Mouse (Mus musculus): ENCODE measurements around the gene Ifi27l2a. TPM values are rescaled to one million over a fixed set of nuclear protein-coding genes. Genes with fewer than 3 reads are reported as not detected.

Gene Ifi27l2a
- polyA plus RNA-seq, 1 experiment, result 0.53 TPM

DNA sequence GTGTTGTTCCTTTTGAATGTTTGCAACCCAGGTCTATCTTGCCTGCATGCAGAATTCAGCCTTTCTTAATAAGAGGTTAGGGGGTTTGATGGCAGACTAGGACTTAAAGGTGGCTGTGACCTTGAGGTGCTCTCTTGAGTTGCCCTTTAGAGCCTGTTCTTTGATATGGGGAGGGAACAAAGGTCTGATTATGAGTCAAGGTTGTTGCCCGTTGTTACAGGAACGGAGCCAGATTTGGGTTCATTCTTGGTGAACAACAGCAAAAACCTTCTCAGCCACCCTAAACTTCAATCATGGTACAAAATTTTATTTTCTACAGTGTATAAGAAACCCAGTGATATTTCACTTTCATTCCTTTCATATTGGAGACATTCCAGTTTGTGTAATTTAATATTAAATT, 10.1 kb downstream of the Ifi27l2a start:
- Histone ChIP-seq H3K79me2 (ENCODE audit: control insufficient read depth, insufficient read depth) (no peaks in the 10 kb centered on the region), H3ac (ENCODE audit: control insufficient read depth, insufficient read length, low read depth) (no peak overlapping the region), H3K27me3 (ENCODE audit: control insufficient read depth, insufficient read depth, insufficient read length) (no peaks in the 10 kb centered on the region), H3K4me3 (ENCODE audit: insufficient read depth, poor library complexity, severe bottlenecking) (no peak overlapping the region), H3K36me3 (ENCODE audit: control insufficient read depth, insufficient read depth) (no peaks in the 10 kb centered on the region), H3K79me3 (ENCODE audit: low read depth) (no peaks in the 10 kb centered on the region)
- TF ChIP-seq CTCF (IDR thresholded peaks at IDR 0.05; ENCODE audit: control insufficient read depth, insufficient read depth, insufficient read length) (no peak), USF1 (IDR thresholded peaks at IDR 0.05; ENCODE audit: low read depth) (no peak), MAX (IDR thresholded peaks at IDR 0.05) (no peak), FOSL1 (IDR thresholded peaks at IDR 0.05; ENCODE audit: insufficient read depth, low read length, poor library complexity, severe bottlenecking) (no peak), MYOD1 (IDR thresholded peaks at IDR 0.05; ENCODE audit: control insufficient read depth, insufficient read length, low read depth) (no peak), CEBPB (IDR thresholded peaks at IDR 0.05; ENCODE audit: low read depth) (no peak), MYOG (IDR thresholded peaks at IDR 0.05; ENCODE audit: control insufficient read depth, extremely low read depth, insufficient read length) (no peak)

- H3K79me3 ChIP-seq (ENCODE audit: low read depth), result peaks cover 38% of the 10 kb centered on the region
- peaks cover 27% of the 10 kb centered on the region for H3K36me3 ChIP-seq (ENCODE audit: control insufficient read depth, insufficient read depth)
- H3K4me3 ChIP-seq (ENCODE audit: insufficient read depth, poor library complexity, severe bottlenecking), result no peak overlapping the region
- peaks cover 40% of the 10 kb centered on the region for H3K79me2 ChIP-seq (ENCODE audit: control insufficient read depth, insufficient read depth)
- TF ChIP-seq MAX (IDR thresholded peaks at IDR 0.05), result no peak
- TF ChIP-seq FOSL1 (IDR thresholded peaks at IDR 0.05; ENCODE audit: insufficient read depth, low read length, poor library complexity, severe bottlenecking), result no peak
- TF ChIP-seq CTCF (IDR thresholded peaks at IDR 0.05; ENCODE audit: control insufficient read depth, insufficient read depth, insufficient read length), result no peak
- no peak for TF ChIP-seq CEBPB (IDR thresholded peaks at IDR 0.05; ENCODE audit: low read depth)
- TF ChIP-seq MYOD1 (IDR thresholded peaks at IDR 0.05; ENCODE audit: control insufficient read depth, insufficient read length, low read depth), result no peak
- TF ChIP-seq USF1 (IDR thresholded peaks at IDR 0.05; ENCODE audit: low read depth), result no peak
- no peak for TF ChIP-seq MYOG (IDR thresholded peaks at IDR 0.05; ENCODE audit: control insufficient read depth, extremely low read depth, insufficient read length)
- no peak overlapping the region for H3ac ChIP-seq (ENCODE audit: control insufficient read depth, insufficient read length, low read depth)
- no peaks in the 10 kb centered on the region for H3K27me3 ChIP-seq (ENCODE audit: control insufficient read depth, insufficient read depth, insufficient read length)
Measured at GRCm38 (mm10) chr12:103426710-103427109, 16.8 kb downstream of the Ifi27l2a start.

DNA sequence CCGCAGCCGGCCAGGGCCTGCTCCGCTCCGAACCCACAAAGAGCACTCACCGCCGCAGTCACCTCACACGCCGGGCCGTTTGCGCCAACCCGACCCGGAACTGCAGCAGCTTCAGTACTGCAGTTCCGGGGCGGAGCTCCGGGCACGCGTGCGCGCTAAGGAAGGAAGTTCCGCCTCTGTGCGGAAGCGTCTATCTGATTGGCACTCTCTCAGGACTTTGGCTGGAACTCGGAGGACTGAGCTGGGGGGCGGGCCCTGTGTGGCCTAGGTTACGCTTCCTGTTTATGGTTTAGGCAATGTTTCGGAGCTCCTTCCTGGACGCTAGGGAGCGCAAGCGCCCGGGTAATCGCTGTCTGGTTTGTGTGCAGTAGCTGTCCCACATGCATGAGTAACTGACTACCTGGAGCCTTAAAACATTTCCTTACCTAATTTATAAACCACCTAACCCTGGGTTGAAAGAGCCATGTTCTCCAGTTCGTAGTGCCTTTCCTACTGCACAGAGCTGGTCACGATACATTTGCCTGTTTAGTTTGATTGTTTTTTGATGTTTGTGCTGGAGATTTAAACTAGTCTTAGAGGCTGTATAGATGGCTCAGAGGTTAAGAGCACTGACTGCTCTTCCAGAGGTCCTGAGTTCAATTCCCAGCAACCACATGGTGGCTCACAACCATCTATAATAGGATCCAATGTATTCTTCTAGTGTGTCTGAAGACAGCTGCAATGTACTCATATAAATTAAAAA, 17.6 kb downstream of the Ifi27l2a start, which contains the start of gene Ddx24:
Gene Ddx24, minus strand, starts transcription at position 102 of the 742 bp plus-strand sequence.
- peak within 1 kb of the TSS; percentile 86 for H3ac ChIP-seq (ENCODE audit: control insufficient read depth, insufficient read length, low read depth)
- peaks cover 46% of the 10 kb centered on the region for H3K79me3 ChIP-seq (ENCODE audit: low read depth)
- TF ChIP-seq CTCF (IDR thresholded peaks at IDR 0.05; ENCODE audit: control insufficient read depth, insufficient read depth, insufficient read length) (peak; percentile 67), MYOG (IDR thresholded peaks at IDR 0.05; ENCODE audit: control insufficient read depth, extremely low read depth, insufficient read length) (no peak), CEBPB (IDR thresholded peaks at IDR 0.05; ENCODE audit: low read depth) (peak; percentile 19), MAX (IDR thresholded peaks at IDR 0.05) (peak; percentile 58)

DNA sequence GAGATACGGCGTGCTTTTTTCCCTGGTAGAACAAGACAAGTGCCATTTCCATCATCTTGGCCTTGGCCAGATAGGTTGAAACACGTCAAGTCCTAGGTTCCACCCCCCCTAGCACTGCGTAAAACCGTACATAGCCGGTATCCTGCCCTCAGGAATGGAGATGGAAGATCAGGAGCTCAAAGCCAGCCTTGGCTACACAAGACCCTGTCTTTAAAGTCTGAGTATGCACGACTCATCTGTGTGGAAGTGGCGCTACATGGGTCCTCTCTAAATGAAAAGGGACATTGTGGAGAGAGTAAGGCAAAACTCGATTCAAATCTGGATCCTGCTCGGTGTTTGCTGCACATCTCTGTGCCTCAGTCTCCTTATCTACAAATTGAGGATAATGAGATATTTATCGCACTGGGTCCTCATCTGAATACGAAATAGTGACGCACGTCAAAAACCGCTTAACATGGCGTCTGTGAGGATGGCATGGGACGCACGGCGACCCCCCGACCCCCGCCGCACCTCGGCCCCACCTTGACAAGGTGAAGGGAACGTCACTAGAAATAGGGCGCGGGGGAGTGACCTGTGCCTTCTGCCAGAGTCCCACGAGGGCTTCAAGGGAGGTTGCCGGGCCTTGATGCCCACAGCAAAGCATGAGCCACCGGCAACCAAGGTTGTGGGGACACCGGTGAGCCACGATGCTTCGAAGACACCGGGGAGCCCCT, 18.3 kb downstream of the Ifi27l2a start:
- Histone ChIP-seq H3K27me3 (ENCODE audit: control insufficient read depth, insufficient read depth, insufficient read length) (no peaks in the 10 kb centered on the region), H3K4me3 (ENCODE audit: insufficient read depth, poor library complexity, severe bottlenecking) (peak overlapping the region; percentile 98), H3K36me3 (ENCODE audit: control insufficient read depth, insufficient read depth) (peaks cover 34% of the 10 kb centered on the region), H3ac (ENCODE audit: control insufficient read depth, insufficient read length, low read depth) (peak overlapping the region; percentile 86), H3K79me3 (ENCODE audit: low read depth) (peaks cover 53% of the 10 kb centered on the region), H3K79me2 (ENCODE audit: control insufficient read depth, insufficient read depth) (peaks cover 56% of the 10 kb centered on the region)
- TF ChIP-seq FOSL1 (IDR thresholded peaks at IDR 0.05; ENCODE audit: insufficient read depth, low read length, poor library complexity, severe bottlenecking), result no peak
- no peak for TF ChIP-seq CTCF (IDR thresholded peaks at IDR 0.05; ENCODE audit: control insufficient read depth, insufficient read depth, insufficient read length)
- no peak for TF ChIP-seq MAX (IDR thresholded peaks at IDR 0.05)
- TF ChIP-seq USF1 (IDR thresholded peaks at IDR 0.05; ENCODE audit: low read depth), result no peak
- no peak for TF ChIP-seq MYOG (IDR thresholded peaks at IDR 0.05; ENCODE audit: control insufficient read depth, extremely low read depth, insufficient read length)
- TF ChIP-seq MYOD1 (IDR thresholded peaks at IDR 0.05; ENCODE audit: control insufficient read depth, insufficient read length, low read depth), result no peak
- TF ChIP-seq CEBPB (IDR thresholded peaks at IDR 0.05; ENCODE audit: low read depth), result no peak

More for the DNA sequence above, 17.6 kb downstream of the Ifi27l2a start, which contains the start of gene Ddx24:
- H3K4me3 ChIP-seq (ENCODE audit: insufficient read depth, poor library complexity, severe bottlenecking), result peak within 1 kb of the TSS; percentile 98
- H3K79me2 ChIP-seq (ENCODE audit: control insufficient read depth, insufficient read depth), result peaks cover 48% of the 10 kb centered on the region
- H3K36me3 ChIP-seq (ENCODE audit: control insufficient read depth, insufficient read depth), result peaks cover 34% of the 10 kb centered on the region
- no peaks in the 10 kb centered on the region for H3K27me3 ChIP-seq (ENCODE audit: control insufficient read depth, insufficient read depth, insufficient read length)

DNA sequence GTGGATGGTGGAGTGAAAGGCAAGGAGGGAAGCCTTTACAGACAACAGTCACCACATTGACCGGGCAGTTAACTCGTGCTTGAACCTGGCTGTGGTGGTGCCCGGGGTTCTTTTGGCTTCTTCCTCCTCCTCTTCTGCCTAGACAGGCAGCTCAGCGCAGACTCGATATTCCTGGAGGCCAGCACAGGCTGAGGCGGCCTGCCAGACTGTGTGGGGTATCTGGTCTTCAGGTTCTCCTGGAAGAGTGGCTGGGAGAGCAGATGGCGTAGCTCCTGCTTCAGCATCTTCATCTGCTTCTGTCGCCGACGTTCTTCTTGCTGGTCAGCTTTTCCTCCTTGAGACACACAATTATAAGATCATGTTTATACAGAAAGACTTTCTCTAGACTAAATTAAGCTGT, 35.3 kb downstream of the Ifi27l2a start:
- Histone ChIP-seq H3K27me3 (ENCODE audit: control insufficient read depth, insufficient read depth, insufficient read length) (no peaks in the 10 kb centered on the region), H3K79me2 (ENCODE audit: control insufficient read depth, insufficient read depth) (no peaks in the 10 kb centered on the region), H3K4me3 (ENCODE audit: insufficient read depth, poor library complexity, severe bottlenecking) (no peak overlapping the region), H3K79me3 (ENCODE audit: low read depth) (no peaks in the 10 kb centered on the region), H3K36me3 (ENCODE audit: control insufficient read depth, insufficient read depth) (peaks cover 76% of the 10 kb centered on the region), H3ac (ENCODE audit: control insufficient read depth, insufficient read length, low read depth) (no peak overlapping the region)
- TF ChIP-seq MYOG (IDR thresholded peaks at IDR 0.05; ENCODE audit: control insufficient read depth, extremely low read depth, insufficient read length), result no peak
- TF ChIP-seq USF1 (IDR thresholded peaks at IDR 0.05; ENCODE audit: low read depth), result no peak
- TF ChIP-seq CEBPB (IDR thresholded peaks at IDR 0.05; ENCODE audit: low read depth), result no peak
- TF ChIP-seq MYOD1 (IDR thresholded peaks at IDR 0.05; ENCODE audit: control insufficient read depth, insufficient read length, low read depth), result no peak
- no peak for TF ChIP-seq CTCF (IDR thresholded peaks at IDR 0.05; ENCODE audit: control insufficient read depth, insufficient read depth, insufficient read length)
- TF ChIP-seq MAX (IDR thresholded peaks at IDR 0.05), result no peak
- TF ChIP-seq FOSL1 (IDR thresholded peaks at IDR 0.05; ENCODE audit: insufficient read depth, low read length, poor library complexity, severe bottlenecking), result no peak
